Mouse (Mus musculus) hindbrain, postnatal 0 days (tissue): Measurements from ENCODE around the gene Ackr3. TPM values are rescaled to one million over a fixed set of nuclear protein-coding genes. Genes with fewer than 3 reads are reported as not detected.

Experiments used
- ATAC-seq: fragments of 200-750 bp; cut with Nextera tagmentation; 2 replicates; pipeline ENCODE4 v1.8.0; 2017; ENCODE audit warnings: mild to moderate bottlenecking, moderate TSS enrichment, moderate library complexity
- DNase-seq: peaks from one replicate; pipeline ENCODE4 v3.0.0-alpha.2; 2015; ENCODE audit warnings: low spot score
- H3K27ac ChIP-seq: fragments of 300-500 bp; sonication (generic); 2 replicates; pipeline ENCODE4 v1.5.1; 2014; ENCODE audit warnings: mild to moderate bottlenecking
- H3K27me3 ChIP-seq: fragments of 300-500 bp; sonication (generic); 2 replicates; pipeline ENCODE4 v1.6.1; 2014; ENCODE audit warnings: low read length, mixed read lengths; ENCODE audit not compliant: insufficient read depth
- H3K36me3 ChIP-seq: fragments of 300-500 bp; sonication (generic); 2 replicates; pipeline ENCODE4 v1.6.1; 2014; ENCODE audit warnings: low read length, mixed read lengths; ENCODE audit not compliant: insufficient read depth
- H3K4me1 ChIP-seq: fragments of 300-500 bp; sonication (generic); 2 replicates; pipeline ENCODE4 v1.6.1; 2014; ENCODE audit warnings: antibody characterized with exemption, low read length, mixed read lengths; ENCODE audit not compliant: insufficient read depth
- H3K4me2 ChIP-seq: fragments of 300-500 bp; sonication (generic); 2 replicates; pipeline ENCODE4 v1.6.1; 2014; ENCODE audit warnings: low read depth, mild to moderate bottlenecking, low read length, moderate library complexity, mixed read lengths
- H3K4me3 ChIP-seq: fragments of 300-500 bp; sonication (generic); 2 replicates; pipeline ENCODE4 v1.5.1; 2014; ENCODE audit warnings: low read length
- H3K9ac ChIP-seq: fragments of 300-500 bp; sonication (generic); replicated peaks from 2 replicates; pipeline ENCODE4 v1.6.1; 2014; ENCODE audit warnings: mild to moderate bottlenecking, low read length, moderate library complexity, mixed read lengths
- H3K9me3 ChIP-seq: fragments of 300-500 bp; sonication (generic); 2 replicates; pipeline ENCODE4 v1.6.1; 2016; ENCODE audit warnings: low read length, mixed read lengths
- CTCF ChIP-seq: IDR thresholded peaks from 2 replicates; pipeline ENCODE4 v1.5.1; 2016; ENCODE audit warnings: antibody characterized with exemption, control low read depth, low read depth
- WGBS: fragments of 180-500 bp; shearing (Covaris S2); extraction: QIAGEN DNeasy Blood & Tissue Kit; methylation state at CpG from one replicate; pipeline ENCODE4 v1.1.7; 2014; 5-methylcytosine and 5-hydroxymethylcytosine counted together
- polyA plus RNA-seq: library from polyadenylated mRNA; unstranded; fragments of >200 nt; fragmentation: Nextera tagmentation; extraction: Ambion mirVana; gene quantifications from 2 replicates; pipeline ENCODE4 v1.2.1, GENCODE M21; 2015
- total RNA-seq: library from RNA; depleted of rRNA; stranded (reverse); fragments of >200 nt; gene quantifications from 2 replicates; pipeline ENCODE4 v1.2.3, GENCODE M21; 2014

Gene Ackr3
- total and polyA plus RNA-seq, 2 experiments from 2014 or later, result 7.4 to 13.1 TPM

DNA sequence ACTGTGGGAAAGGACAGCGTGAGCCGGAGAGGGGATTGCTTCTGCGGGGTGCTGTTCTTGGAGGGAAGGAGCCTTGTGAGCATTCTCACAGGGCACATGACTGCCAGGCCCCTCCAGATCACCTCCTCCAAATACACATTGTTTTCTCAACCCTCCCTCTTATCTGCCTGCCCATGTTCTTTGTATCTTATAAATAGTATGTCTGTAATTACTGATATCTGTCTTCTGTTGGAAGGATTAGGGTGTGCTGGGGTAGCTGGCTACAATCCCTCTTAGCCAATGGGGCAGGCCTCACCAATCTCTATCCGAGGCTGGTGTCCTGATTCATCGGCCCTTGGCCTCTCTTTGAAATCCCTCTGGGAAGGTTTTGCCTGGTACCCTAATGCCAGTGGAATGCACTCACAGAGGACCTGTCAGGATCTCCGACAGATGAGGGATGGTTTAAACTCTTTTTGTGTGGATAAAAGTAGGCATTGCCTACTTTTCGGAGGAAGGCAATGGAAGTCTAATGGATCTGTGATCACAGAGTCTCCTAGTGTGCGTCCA lies 38.7 kb downstream of the Ackr3 start:
- no peak for DNase-seq
- Histone ChIP-seq H3K9me3 (no peaks in the 10 kb centered on the region), H3K36me3 (no peaks in the 10 kb centered on the region), H3K27me3 (no peaks in the 10 kb centered on the region), H3K4me3 (no peak overlapping the region), H3K4me1 (no peaks in the 10 kb centered on the region), H3K4me2 (no peak overlapping the region), H3K9ac (no peak overlapping the region), H3K27ac (no peak overlapping the region)
- no peak for TF ChIP-seq CTCF
- WGBS, result 85% methylated on average over 8 of the region's 8 CpGs
- ATAC-seq, result no peak

DNA sequence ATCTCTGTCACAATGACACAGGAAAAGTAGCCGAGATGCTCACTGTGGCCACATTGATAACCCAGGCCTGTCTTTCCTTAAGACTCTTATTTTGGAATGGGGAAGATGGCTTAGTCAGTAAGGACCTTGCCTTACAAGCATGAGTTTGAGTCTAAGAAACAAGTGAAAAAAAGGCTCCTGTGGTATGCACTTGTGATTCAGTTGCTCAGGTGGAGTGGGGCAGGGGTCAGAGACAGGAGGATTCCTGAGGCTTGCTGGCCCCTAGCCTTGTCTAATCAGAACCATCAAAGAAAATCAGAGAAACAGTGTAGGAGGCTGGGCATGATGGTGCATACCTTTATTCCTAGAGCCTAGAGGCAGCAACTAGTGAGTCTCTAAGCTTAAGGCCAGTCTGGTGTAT lies 40.8 kb downstream of the Ackr3 start:
- Histone ChIP-seq H3K4me3 (no peak overlapping the region), H3K36me3 (no peaks in the 10 kb centered on the region), H3K9me3 (no peaks in the 10 kb centered on the region), H3K4me2 (no peak overlapping the region), H3K4me1 (peaks cover 7% of the 10 kb centered on the region; the same call in 1 of the 2 replicates), H3K27ac (no peak overlapping the region), H3K9ac (no peak overlapping the region), H3K27me3 (no peaks in the 10 kb centered on the region)
- DNase-seq (no peak), ATAC-seq (no peak)
- TF ChIP-seq CTCF, result no peak
- WGBS, result 94% methylated on average over 1 of the region's 1 CpGs

DNA sequence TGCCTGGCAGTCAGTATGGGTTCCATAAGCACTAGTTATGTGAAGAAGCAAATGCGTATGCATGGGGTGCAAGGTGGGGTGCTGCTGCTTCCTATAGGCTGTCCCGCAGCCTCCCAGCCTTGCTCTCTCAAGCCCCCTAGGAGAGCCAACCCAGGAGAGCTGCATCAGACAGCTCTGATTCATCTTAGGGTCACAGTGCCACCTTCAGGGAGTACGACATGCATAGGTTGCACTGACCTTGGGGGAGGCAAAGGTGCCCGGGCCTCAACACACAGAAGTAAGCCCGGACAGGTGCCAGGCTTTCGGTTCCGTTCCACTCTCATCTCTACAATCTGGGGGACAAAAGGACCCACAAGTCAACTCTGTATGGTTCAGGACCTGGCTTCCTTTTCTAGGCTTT lies 41.8 kb downstream of the Ackr3 start:
- H3K9ac ChIP-seq, result no peak overlapping the region
- DNase-seq (no peak), ATAC-seq (no peak)
- no peak overlapping the region for H3K4me3 ChIP-seq
- peak; percentile 38 for TF ChIP-seq CTCF
- no peaks in the 10 kb centered on the region for H3K27me3 ChIP-seq
- peaks cover 10% of the 10 kb centered on the region; the same call in 1 of the 2 replicates for H3K4me1 ChIP-seq
- WGBS, result 79% methylated on average over 7 of the region's 7 CpGs
- no peak overlapping the region for H3K27ac ChIP-seq
- no peaks in the 10 kb centered on the region for H3K36me3 ChIP-seq
- H3K9me3 ChIP-seq, result no peaks in the 10 kb centered on the region
- H3K4me2 ChIP-seq, result no peak overlapping the region

DNA sequence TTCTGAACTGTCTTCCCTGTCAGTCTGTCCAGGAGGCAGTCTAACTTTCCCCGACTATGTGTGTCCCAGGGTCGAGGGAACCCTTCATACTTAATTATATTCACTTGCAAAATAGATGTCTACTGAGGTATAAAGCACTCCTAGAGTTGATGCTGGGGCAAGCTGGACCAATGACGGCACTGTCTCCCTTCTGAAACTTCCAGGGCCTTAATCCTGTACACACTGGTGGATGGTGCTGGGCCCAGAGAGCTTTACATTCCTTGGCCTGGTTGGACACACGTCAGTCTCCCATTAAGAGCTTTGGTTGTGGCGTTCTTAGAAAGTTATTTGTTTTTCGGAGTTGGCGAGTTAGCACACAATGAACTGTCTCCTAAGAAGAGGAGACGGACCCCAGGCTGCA lies 42.3 kb downstream of the Ackr3 start:
- Histone ChIP-seq H3K9me3 (no peaks in the 10 kb centered on the region), H3K9ac (no peak overlapping the region), H3K27me3 (no peaks in the 10 kb centered on the region), H3K36me3 (no peaks in the 10 kb centered on the region), H3K4me1 (peaks cover 13% of the 10 kb centered on the region), H3K4me3 (no peak overlapping the region), H3K27ac (no peak overlapping the region), H3K4me2 (no peak overlapping the region)
- no peak for DNase-seq
- 34% methylated on average over 8 of the region's 8 CpGs for whole genome bisulfite sequencing
- TF ChIP-seq CTCF, result no peak
- ATAC-seq, result no peak

DNA sequence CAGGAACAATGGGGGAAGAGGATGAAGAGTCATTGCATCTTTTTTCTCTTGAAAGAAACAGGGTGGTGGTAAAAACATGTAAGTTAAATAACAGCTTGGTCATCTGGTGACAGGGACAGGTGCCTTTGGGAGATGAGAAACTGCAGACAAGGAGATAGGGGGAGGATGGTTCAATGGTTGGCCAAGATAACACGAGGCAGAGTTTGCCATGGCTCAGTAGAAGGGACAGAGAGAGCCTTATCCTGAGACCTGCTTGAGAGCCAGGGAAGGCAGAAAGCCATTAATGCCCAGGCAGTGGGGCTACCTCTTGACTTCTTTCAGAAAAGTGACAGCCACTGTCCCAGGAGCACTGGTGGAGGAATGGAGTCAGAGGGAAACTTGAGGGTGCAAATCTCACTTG lies 43.0 kb downstream of the Ackr3 start:
- no peaks in the 10 kb centered on the region for H3K27me3 ChIP-seq
- no peak overlapping the region for H3K4me2 ChIP-seq
- no peak overlapping the region for H3K9ac ChIP-seq
- WGBS, result 44% methylated on average over 1 of the region's 1 CpGs
- H3K27ac ChIP-seq, result no peak overlapping the region
- ATAC-seq, result no peak
- no peak overlapping the region for H3K4me3 ChIP-seq
- no peaks in the 10 kb centered on the region for H3K9me3 ChIP-seq
- TF ChIP-seq CTCF, result no peak
- no peak for DNase-seq
- peaks cover 14% of the 10 kb centered on the region for H3K4me1 ChIP-seq
- H3K36me3 ChIP-seq, result no peaks in the 10 kb centered on the region

DNA sequence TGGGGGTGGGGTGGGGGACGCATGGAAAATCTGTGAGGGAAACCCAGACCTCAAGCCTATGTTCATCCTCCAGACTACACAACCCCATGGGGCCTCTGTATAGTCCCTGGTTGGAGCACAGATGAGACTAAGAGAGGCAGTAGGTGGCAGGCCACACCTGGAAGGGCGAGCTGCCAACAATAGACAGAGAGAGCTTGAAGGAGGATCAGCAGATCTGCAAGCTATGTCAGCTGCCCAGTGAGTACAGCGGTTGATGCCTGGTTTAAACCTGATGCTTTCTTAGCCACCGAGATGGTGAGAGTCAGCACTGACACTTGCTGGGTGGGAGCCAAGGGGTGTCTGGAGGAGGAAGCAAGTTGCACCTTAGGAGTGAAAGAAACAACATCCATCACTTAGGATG lies 43.5 kb downstream of the Ackr3 start:
- no peaks in the 10 kb centered on the region for H3K36me3 ChIP-seq
- H3K4me1 ChIP-seq, result peaks cover 14% of the 10 kb centered on the region
- TF ChIP-seq CTCF, result no peak
- H3K27me3 ChIP-seq, result no peaks in the 10 kb centered on the region
- 75% methylated on average over 4 of the region's 4 CpGs for WGBS
- H3K4me3 ChIP-seq, result no peak overlapping the region
- H3K9me3 ChIP-seq, result no peaks in the 10 kb centered on the region
- ATAC-seq, result no peak
- no peak overlapping the region for H3K27ac ChIP-seq
- H3K9ac ChIP-seq, result no peak overlapping the region
- H3K4me2 ChIP-seq, result no peak overlapping the region
- no peak for DNase-seq

DNA sequence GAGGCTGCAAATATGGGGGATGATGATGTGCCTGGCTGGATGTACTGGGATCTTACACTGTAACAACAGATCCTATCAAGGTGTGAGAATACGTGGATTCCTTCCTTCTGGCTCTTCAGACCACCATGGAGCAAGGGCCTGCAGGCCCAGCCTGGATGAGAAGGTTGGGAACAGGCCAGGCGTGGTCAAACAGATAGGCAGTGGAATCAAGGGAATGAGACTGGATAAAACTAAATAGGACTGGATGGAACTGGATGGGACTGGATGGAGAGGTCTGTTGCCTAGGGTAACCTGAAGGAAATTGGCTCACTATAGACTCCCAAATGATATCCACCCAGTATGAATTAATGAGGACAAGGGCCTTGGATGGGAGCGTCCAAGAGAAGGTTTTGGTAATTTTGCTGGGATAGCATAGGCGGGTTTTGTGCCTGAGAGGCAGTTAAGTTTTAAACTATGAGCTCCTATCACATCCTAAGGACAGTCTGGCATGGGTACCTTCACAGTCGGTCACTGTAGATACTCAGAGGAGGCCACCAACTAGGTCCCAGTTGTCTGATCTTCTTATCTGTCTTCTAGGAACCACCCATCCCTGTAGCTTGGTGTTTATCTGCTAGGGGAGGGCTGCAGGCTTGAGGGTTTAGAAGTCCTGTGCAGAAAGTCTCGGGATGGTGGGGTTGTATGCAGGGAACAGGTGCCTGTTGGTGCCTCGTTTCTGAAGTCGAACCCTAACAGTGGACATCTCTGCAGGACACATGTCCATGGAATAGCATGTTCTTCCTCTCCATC lies 44.2 kb downstream of the Ackr3 start:
- no peak overlapping the region for H3K27ac ChIP-seq
- TF ChIP-seq CTCF, result no peak
- H3K36me3 ChIP-seq, result no peaks in the 10 kb centered on the region
- no peaks in the 10 kb centered on the region for H3K9me3 ChIP-seq
- no peak overlapping the region for H3K4me2 ChIP-seq
- no peaks in the 10 kb centered on the region for H3K27me3 ChIP-seq
- no peak overlapping the region for H3K4me3 ChIP-seq
- DNase-seq (no peak), ATAC-seq (no peak)
- H3K4me1 ChIP-seq, result peaks cover 14% of the 10 kb centered on the region
- WGBS, result 90% methylated on average over 8 of the region's 8 CpGs
- no peak overlapping the region for H3K9ac ChIP-seq
